Mouse (Mus musculus) CH12.LX (cell line): ENCODE results near the gene Cdk5rap2.

Experiments
- CHD1 ChIP-seq: IDR thresholded peaks from 2 replicates; pipeline ENCODE4 v1.6.1; 2012; ENCODE audit warnings: low read depth, low read length, improper control_type of control experiment, inconsistent platforms
- CTCF ChIP-seq, 2 experiments: IDR thresholded peaks in 1 of 2; conservative IDR thresholded peaks in 1 of 2; 2 replicates each; pipeline ENCODE4 v1.5.1; 2011 to 2012; ENCODE audit warnings: low read depth in 2 of 2, low read length in 2 of 2, improper control_type of control experiment in 1 of 2, inconsistent platforms in 1 of 2, mild to moderate bottlenecking in 1 of 2, moderate library complexity in 1 of 2
- EP300 ChIP-seq: IDR thresholded peaks from 2 replicates; pipeline ENCODE4 v1.6.1; 2011; ENCODE audit warnings: low read length, improper control_type of control experiment
- ETS1 ChIP-seq: conservative IDR thresholded peaks from 2 replicates; pipeline ENCODE4 v1.6.1; 2012; ENCODE audit warnings: low read depth, mild to moderate bottlenecking, inconsistent platforms, low read length, improper control_type of control experiment, moderate library complexity
- JUND ChIP-seq: conservative IDR thresholded peaks from 2 replicates; pipeline ENCODE4 v1.6.1; 2011; ENCODE audit warnings: low read depth, low read length, improper control_type of control experiment
- MAX ChIP-seq: IDR thresholded peaks from 2 replicates; pipeline ENCODE4 v1.6.1; 2011; ENCODE audit warnings: low read length, improper control_type of control experiment
- POLR2A ChIP-seq: IDR thresholded peaks from 2 replicates; pipeline ENCODE4 v1.6.1; 2011; ENCODE audit warnings: low read depth, mild to moderate bottlenecking, improper control_type of control experiment, low read length
- POLR2AphosphoS2 ChIP-seq: IDR thresholded peaks from 2 replicates; pipeline ENCODE4 v1.6.1; 2011; ENCODE audit warnings: low read depth, low read length, improper control_type of control experiment
- SMC3 ChIP-seq: IDR thresholded peaks from 2 replicates; pipeline ENCODE4 v1.6.1; 2011; ENCODE audit warnings: low read depth, low read length, improper control_type of control experiment
- TCF12 ChIP-seq: IDR thresholded peaks from 2 replicates; pipeline ENCODE4 v1.6.1; 2014; ENCODE audit warnings: low read depth, mild to moderate bottlenecking, inconsistent platforms, low read length, improper control_type of control experiment
- USF1 ChIP-seq: IDR thresholded peaks from 2 replicates; pipeline ENCODE4 v1.6.1; 2014; ENCODE audit warnings: low read depth, mild to moderate bottlenecking, inconsistent platforms, low read length, improper control_type of control experiment
- ZMIZ1 ChIP-seq: IDR thresholded peaks from 2 replicates; pipeline ENCODE4 v1.6.1; 2012; ENCODE audit warnings: low read depth, mild to moderate bottlenecking, inconsistent platforms, low read length, improper control_type of control experiment

- no peak for TF ChIP-seq POLR2AphosphoS2
- TF ChIP-seq CTCF (conservative IDR thresholded peaks at IDR 0.05 in 1 of 2, IDR thresholded peaks at IDR 0.05 in 1 of 2; ENCODE audit: low read depth in 2 of 2, low read length in 2 of 2): no peak
- TF ChIP-seq POLR2A: no peak
- TF ChIP-seq MAX: no peak
- TF ChIP-seq ZMIZ1: no peak
- TF ChIP-seq ETS1: no peak
- no peak for TF ChIP-seq JUND
- TF ChIP-seq SMC3: no peak
- no peak for TF ChIP-seq TCF12
- TF ChIP-seq USF1: no peak
- TF ChIP-seq EP300: no peak
- TF ChIP-seq CHD1: no peak
Observed at GRCm38 (mm10) chr4:70332576-70332975, 77.7 kb downstream of the Cdk5rap2 start.
